Mouse (Mus musculus) cortical plate, adult 2 months (tissue): ENCODE data around the gene Slbp.

Experiments
- CTCF ChIP-seq: fragments of 200-500 bp; IDR thresholded peaks from 2 replicates; pipeline ENCODE4 v1.5.1; 2011; ENCODE audit warnings: mild to moderate bottlenecking, control low read depth, low read length; ENCODE audit not compliant: insufficient read depth; ENCODE audit errors: extremely low read depth
- POLR2A ChIP-seq: fragments of 200-500 bp; IDR thresholded peaks from 2 replicates; pipeline ENCODE4 v1.6.1; 2011; ENCODE audit warnings: mild to moderate bottlenecking, low read length, control low read depth; ENCODE audit not compliant: insufficient read depth; ENCODE audit errors: extremely low read depth

- TF ChIP-seq CTCF (no peak), POLR2A (no peak)
Observed at GRCm38 (mm10) chr5:33651541-33651920, 843 bp downstream of the Slbp start.
